Mouse (Mus musculus): ENCODE measurements around the gene Pomgnt2. TPM values are rescaled to one million over a fixed set of nuclear protein-coding genes. Genes with fewer than 3 reads are reported as not detected.

Gene Pomgnt2
- total RNA-seq, 2 experiments from 2014 or later, result 0.18 TPM; not detected in 1

DNA sequence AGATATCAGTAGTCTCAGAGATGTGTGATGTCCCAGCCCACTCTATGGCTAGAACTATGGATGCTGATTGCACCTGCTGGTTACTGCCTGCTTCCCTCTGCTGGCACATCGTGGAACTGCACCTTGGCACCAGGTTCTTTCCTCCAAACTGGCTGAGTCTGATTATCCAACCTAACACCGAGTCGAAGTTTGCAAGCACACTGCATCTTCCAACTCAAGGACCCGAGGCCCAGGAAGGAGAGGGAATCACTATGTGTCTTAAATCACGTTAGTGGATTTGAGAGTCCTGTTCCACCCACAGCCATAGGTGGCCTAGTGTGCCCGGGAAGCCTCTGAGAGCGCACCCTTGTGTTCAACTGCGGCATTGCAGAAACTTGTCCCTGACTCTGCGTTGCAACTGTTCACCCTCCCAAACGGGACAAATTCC, 17.3 kb upstream of the Pomgnt2 start:
- ATAC-seq (ENCODE audit: poor library complexity, severe bottlenecking), result peak; percentile 85

DNA sequence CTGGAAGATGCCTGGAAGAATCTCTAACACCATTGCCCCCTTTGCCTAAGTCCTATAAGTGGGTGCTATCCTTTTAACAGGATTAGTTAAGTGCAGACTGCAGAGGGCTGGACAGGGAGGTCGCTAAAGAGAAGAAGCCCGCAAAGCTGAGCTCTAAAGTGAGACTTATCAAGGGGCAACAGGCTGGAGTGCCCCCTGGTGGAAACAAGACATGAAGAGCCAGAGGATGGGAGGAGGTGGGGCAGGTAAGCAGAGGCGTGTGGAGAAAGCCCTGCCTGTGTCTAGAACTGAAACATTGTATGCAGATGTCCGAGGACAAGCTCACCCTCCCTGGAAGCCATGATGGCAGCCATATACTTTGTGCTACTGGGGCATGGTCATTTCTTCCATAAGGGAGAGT, 16.7 kb upstream of the Pomgnt2 start:
- no peak for ATAC-seq (ENCODE audit: poor library complexity, severe bottlenecking)

GRCm38 (mm10) chr9:122012816-122013215, 15.9 kb upstream of the Pomgnt2 start:
- no peak for ATAC-seq (ENCODE audit: poor library complexity, severe bottlenecking)

- ATAC-seq (ENCODE audit: poor library complexity, severe bottlenecking), result no peak
Observed at GRCm38 (mm10) chr9:122010751-122011150, 13.8 kb upstream of the Pomgnt2 start.

DNA sequence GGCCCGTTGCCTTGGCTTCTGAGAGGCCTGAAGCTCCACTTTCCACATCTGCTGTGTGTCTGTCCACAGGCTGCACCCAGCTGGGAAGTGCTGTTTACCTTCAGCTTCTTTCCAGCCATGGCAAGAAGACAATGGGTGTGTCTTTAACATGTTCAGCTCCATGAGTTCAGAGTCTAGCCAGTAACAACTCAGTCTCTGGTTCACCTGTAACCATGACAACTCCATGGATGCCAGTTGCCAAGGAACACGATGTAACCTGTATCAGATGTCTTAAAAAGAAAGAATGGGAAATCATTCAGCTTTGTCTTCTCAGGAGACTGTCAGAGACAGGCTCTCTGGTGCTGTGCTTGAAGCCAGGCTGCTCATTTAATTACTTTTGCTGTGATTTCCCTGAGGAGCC, 12.0 kb upstream of the Pomgnt2 start:
- no peak for ATAC-seq (ENCODE audit: poor library complexity, severe bottlenecking)

DNA sequence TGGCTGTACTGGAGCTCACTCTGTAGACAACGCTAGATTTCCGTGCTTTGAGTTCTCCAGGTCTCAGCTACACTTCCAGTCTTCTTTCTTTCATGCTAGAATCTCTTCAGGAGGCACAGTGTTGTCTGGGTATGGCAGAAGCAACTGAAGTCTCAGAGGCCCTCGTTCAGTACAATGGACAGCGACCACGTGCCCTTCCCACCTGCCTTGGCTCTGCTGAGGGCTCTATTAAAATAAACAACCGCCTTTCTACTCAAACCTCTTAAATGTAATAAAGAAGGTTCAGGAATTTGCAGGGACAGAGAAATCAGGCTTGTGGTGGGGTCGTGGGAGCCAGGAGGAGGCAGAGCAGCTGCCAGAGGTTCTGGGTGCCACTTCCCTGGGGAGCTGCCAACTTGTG, 9.7 kb upstream of the Pomgnt2 start:
- no peak for ATAC-seq (ENCODE audit: poor library complexity, severe bottlenecking)

DNA sequence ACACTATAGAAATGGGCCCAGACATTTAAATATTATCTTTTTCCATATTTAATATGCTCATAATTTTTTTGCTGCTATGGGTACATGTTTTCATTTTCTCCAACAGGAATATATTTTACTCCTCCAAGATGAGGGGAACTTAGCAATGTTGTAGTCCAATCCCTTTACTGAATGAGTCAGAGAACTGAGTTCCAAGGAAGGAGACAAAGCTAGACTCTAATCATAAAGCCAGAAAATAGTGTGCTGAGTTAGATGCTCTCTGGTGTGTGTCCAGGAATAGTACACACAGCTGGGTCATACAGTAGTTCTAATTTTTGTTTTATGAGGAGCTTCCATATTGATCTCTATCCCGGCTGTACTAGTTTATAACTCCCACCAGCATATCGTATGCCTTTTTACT, 9.3 kb upstream of the Pomgnt2 start:
- no peak for ATAC-seq (ENCODE audit: poor library complexity, severe bottlenecking)

DNA sequence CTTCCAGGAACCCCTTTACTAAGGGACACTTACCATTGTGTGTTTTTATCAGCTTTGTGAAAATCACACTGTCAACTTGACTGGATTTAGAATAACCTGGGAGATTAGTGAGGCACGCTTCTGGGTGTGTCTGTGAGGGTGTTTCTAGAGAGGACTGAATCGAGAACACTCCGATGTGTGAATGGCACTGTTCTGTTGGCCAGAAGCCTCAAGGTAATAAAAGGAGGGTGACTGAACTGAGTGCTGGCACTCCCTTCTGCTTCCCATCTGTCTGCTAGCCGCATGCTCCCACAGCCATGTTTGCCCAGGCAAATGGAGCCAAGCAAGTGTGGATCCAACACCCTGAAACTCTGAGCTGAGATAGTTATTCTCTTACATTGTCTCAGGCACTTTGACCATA, 1.1 kb upstream of the Pomgnt2 start:
- ATAC-seq (ENCODE audit: poor library complexity, severe bottlenecking), result no peak

GRCm38 (mm10) chr9:121995508-121996131, 1.3 kb downstream of the Pomgnt2 start:
- no peak for ATAC-seq (ENCODE audit: poor library complexity, severe bottlenecking)

GRCm38 (mm10) chr9:121995077-121995476, 1.8 kb downstream of the Pomgnt2 start:
- ATAC-seq (ENCODE audit: poor library complexity, severe bottlenecking), result no peak

GRCm38 (mm10) chr9:121993047-121993446, 3.9 kb downstream of the Pomgnt2 start:
- 0 out of 2 replicates have a peak, but pooled peaks have one; percentile 38 for ATAC-seq (ENCODE audit: poor library complexity, severe bottlenecking)

DNA sequence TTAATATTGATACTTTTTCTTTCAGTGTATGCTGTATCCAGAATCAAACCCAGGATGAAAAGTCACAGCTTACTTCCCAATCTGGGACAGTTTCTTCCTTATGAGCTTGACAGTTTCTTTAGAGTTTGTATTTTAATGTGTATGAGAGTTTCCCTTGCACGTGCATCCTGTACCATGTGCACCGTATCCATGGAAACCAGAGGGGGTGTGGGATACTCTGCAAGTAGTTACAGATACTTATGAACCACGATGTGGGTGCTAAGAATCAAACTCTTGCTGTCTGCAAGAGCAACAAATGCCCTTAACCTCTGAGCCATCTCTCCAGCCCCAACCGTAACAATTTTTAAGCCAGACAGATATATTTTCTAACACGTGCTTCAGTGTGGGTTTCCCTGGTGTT, 5.9 kb downstream of the Pomgnt2 start:
- no peak for ATAC-seq (ENCODE audit: poor library complexity, severe bottlenecking)

GRCm38 (mm10) chr9:121989536-121989935, 7.4 kb downstream of the Pomgnt2 start:
- ATAC-seq (ENCODE audit: poor library complexity, severe bottlenecking), result no peak

DNA sequence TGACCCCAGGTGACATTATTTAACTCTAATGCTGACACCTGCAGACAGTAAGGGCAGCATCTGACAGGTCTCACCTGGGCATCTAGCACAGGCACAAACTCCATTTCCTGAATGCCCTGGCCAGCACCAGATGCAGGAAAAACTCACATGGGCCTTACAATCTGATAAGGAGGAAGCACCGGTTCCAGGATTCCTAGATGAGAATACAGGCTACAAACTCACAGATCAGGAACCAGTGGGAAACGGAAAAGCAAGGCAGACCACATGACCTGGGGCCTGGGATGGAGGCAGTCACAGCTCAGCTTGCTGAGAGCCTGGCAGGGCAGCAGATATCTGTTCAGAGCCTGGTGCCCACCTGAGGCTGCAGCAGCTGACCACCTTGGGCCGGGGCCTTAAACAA, 8.0 kb downstream of the Pomgnt2 start:
- ATAC-seq (ENCODE audit: poor library complexity, severe bottlenecking), result no peak

GRCm38 (mm10) chr9:121984465-121985461, 12.1 kb downstream of the Pomgnt2 start:
- peak; percentile 87 for ATAC-seq (ENCODE audit: poor library complexity, severe bottlenecking)

DNA sequence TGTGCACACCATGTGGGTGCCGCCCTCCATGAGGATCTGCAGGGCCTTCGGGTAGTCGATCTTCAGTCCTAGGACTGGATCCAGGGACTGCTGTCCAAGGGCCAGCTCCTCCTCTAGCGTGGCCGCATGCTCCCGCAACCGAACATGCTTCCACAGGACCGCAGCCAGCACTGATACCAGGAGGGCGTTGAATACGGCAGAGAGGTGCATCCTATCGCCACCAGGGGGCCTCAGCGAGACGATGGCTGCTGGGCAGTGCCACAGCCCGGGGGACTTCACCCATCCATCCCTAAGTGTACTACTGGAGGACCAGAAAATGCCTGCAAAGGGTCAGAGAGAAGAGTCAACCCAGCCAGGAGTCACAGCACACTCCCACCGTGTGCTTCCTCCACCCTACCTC, 13.4 kb downstream of the Pomgnt2 start:
- ATAC-seq (ENCODE audit: poor library complexity, severe bottlenecking), result peak; percentile 64

DNA sequence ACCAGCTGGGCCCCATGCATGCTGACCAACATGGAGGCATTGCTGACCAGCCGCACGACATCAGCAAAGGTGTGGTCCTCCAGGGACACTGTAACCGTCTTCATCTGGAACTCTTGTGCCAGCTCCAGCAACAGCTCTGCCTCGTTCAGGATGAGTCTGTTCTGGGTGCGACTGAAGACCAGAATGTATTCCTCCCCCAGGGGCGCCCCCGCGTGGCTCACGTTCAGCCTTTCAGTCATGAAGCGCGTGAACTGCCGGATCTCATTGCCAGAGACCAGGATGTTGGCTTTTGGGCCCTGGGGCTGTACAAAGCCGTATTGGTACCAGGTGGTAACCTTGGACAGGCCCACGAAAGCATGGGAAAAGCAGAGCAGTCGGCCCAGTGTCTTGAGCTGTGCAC, 14.2 kb downstream of the Pomgnt2 start:
- ATAC-seq (ENCODE audit: poor library complexity, severe bottlenecking), result no peak

- no peak for ATAC-seq (ENCODE audit: poor library complexity, severe bottlenecking)
Observed at GRCm38 (mm10) chr9:121982214-121982613, 14.7 kb downstream of the Pomgnt2 start.

- ATAC-seq (ENCODE audit: poor library complexity, severe bottlenecking), result no peak
Observed at GRCm38 (mm10) chr9:121981466-121982105, 15.3 kb downstream of the Pomgnt2 start.

GRCm38 (mm10) chr9:121981046-121981445, 15.9 kb downstream of the Pomgnt2 start:
- no peak for ATAC-seq (ENCODE audit: poor library complexity, severe bottlenecking)

DNA sequence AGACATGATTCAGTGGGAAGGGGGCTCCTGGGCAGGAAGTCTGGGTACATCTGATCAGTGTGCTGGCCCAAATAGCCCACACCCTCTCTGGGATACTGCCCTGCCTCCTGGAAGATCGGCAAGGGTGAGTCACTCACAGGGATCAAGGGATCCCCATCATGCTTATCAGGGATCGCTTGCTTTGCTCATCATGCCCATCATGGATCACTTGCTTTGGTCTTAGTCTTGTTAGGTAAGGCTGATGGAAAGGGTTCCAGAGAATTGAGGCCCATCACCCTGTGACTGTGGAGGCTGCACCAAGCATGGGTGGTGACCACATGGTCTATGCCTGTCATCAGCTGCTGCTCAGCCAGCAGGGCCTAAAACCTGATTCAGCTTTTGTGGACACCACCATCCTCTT, 21.6 kb downstream of the Pomgnt2 start:
- no peak for ATAC-seq (ENCODE audit: poor library complexity, severe bottlenecking)

Data from megakaryocyte, adult 5-6 weeks (primary cell).